Mouse (Mus musculus) MEL (cell line): ENCODE results near the gene Rasgef1b. TPM values are rescaled to one million over a fixed set of nuclear protein-coding genes. Genes with fewer than 3 reads are reported as not detected.

Experiments used
- DNase-seq: peaks from one replicate; pipeline ENCODE4 v3.0.0; 2011; ENCODE audit warnings: low read depth, low spot score
- H3K27ac ChIP-seq: 2 replicates; pipeline ENCODE4 v1.5.1; 2012; ENCODE audit warnings: low read depth, mild to moderate bottlenecking, control low read depth, low read length, moderate library complexity; ENCODE audit not compliant: control insufficient read depth
- H3K27me3 ChIP-seq, 2 experiments: fragments of 150-350 bp in 1 of 2; sonication (generic) in 1 of 2; 2 replicates each; pipeline ENCODE4 v1.6.1; 2012; ENCODE audit warnings: low read length in 2 of 2, mild to moderate bottlenecking in 2 of 2, improper control_type of control experiment in 1 of 2, moderate library complexity in 1 of 2; ENCODE audit not compliant: insufficient read depth in 2 of 2, control insufficient read depth in 1 of 2
- H3K36me3 ChIP-seq, 2 experiments: 2 replicates each; pipeline ENCODE4 v1.6.1; 2012 to 2014; ENCODE audit warnings: low read length in 2 of 2, improper control_type of control experiment in 1 of 2, inconsistent platforms in 1 of 2, mild to moderate bottlenecking in 1 of 2; ENCODE audit not compliant: insufficient read depth in 2 of 2, control insufficient read depth in 1 of 2
- H3K4me1 ChIP-seq, 2 experiments: fragments of 150-350 bp in 1 of 2; sonication (generic) in 1 of 2; 2 replicates each; pipeline ENCODE4 v1.6.1; 2012; ENCODE audit warnings: low read length in 2 of 2, improper control_type of control experiment in 1 of 2, mild to moderate bottlenecking in 1 of 2; ENCODE audit not compliant: insufficient read depth in 2 of 2, control insufficient read depth in 1 of 2
- H3K4me3 ChIP-seq, 2 experiments: fragments of 150-350 bp in 1 of 2; sonication (generic) in 1 of 2; 2 replicates each; pipeline ENCODE4 v1.5.1; 2012; ENCODE audit warnings: low read depth in 2 of 2, low read length in 2 of 2, mild to moderate bottlenecking in 2 of 2, moderate library complexity in 2 of 2, control low read depth in 1 of 2, improper control_type of control experiment in 1 of 2; ENCODE audit not compliant: control insufficient read depth in 1 of 2, insufficient read depth in 1 of 2
- H3K79me2 ChIP-seq: 2 replicates; pipeline ENCODE4 v1.6.1; 2012; ENCODE audit warnings: mild to moderate bottlenecking, low read length, moderate library complexity; ENCODE audit not compliant: control insufficient read depth, poor library complexity, insufficient read depth
- H3K9ac ChIP-seq: 2 replicates; pipeline ENCODE4 v1.6.1; 2012; ENCODE audit warnings: low read depth, mild to moderate bottlenecking, control low read depth, low read length, moderate library complexity; ENCODE audit not compliant: control insufficient read depth, poor library complexity, severe bottlenecking
- H3K9me3 ChIP-seq: fragments of 150-350 bp; sonication (generic); replicated peaks from 2 replicates; pipeline ENCODE4 v1.6.1; 2012; ENCODE audit warnings: mild to moderate bottlenecking, low read length, improper control_type of control experiment, moderate library complexity; ENCODE audit not compliant: insufficient read depth
- BHLHE40 ChIP-seq: IDR thresholded peaks from 2 replicates; pipeline ENCODE4 v1.6.1; 2012; ENCODE audit warnings: low read depth, mild to moderate bottlenecking, inconsistent platforms, low read length, improper control_type of control experiment, borderline replicate concordance
- CHD1 ChIP-seq: IDR thresholded peaks from 2 replicates; pipeline ENCODE4 v1.6.1; 2012; ENCODE audit warnings: low read depth, mild to moderate bottlenecking, inconsistent platforms, low read length, improper control_type of control experiment
- CHD2 ChIP-seq: IDR thresholded peaks from 2 replicates; pipeline ENCODE4 v1.6.1; 2011; ENCODE audit warnings: low read length, improper control_type of control experiment
- CTCF ChIP-seq, 3 experiments: IDR thresholded peaks in 2 of 3; conservative IDR thresholded peaks in 1 of 3; 2 replicates each; pipeline ENCODE4 v1.5.1; 2011 to 2012; ENCODE audit warnings: low read length in 3 of 3, low read depth in 2 of 3, mild to moderate bottlenecking in 2 of 3, improper control_type of control experiment in 1 of 3, inconsistent platforms in 1 of 3, mixed read lengths in 1 of 3, moderate library complexity in 1 of 3; ENCODE audit not compliant: control insufficient read depth in 1 of 3, insufficient read depth in 1 of 3, poor library complexity in 1 of 3, severe bottlenecking in 1 of 3
- E2F4 ChIP-seq: IDR thresholded peaks from 2 replicates; pipeline ENCODE4 v1.6.1; 2011; ENCODE audit warnings: low read depth, low read length, improper control_type of control experiment, borderline replicate concordance
- ELF1 ChIP-seq: IDR thresholded peaks from 2 replicates; pipeline ENCODE4 v1.6.1; 2014; ENCODE audit warnings: low read depth, mild to moderate bottlenecking, inconsistent platforms, low read length, improper control_type of control experiment, moderate library complexity
- GABPA ChIP-seq: IDR thresholded peaks from 2 replicates; pipeline ENCODE4 v1.6.1; 2012; ENCODE audit warnings: low read depth, mild to moderate bottlenecking, inconsistent platforms, low read length, improper control_type of control experiment, moderate library complexity
- GATA1 ChIP-seq: IDR thresholded peaks from 2 replicates; pipeline ENCODE4 v1.6.1; 2011; ENCODE audit warnings: low read depth, low read length, improper control_type of control experiment
- KAT2A ChIP-seq: conservative IDR thresholded peaks from 2 replicates; pipeline ENCODE4 v1.6.1; 2012; ENCODE audit warnings: low read depth, low read length, improper control_type of control experiment, inconsistent platforms
- MAFK ChIP-seq: IDR thresholded peaks from 2 replicates; pipeline ENCODE4 v1.6.1; 2011; ENCODE audit warnings: low read depth, mild to moderate bottlenecking, low read length, improper control_type of control experiment, borderline replicate concordance
- MXI1 ChIP-seq: IDR thresholded peaks from 2 replicates; pipeline ENCODE4 v1.6.1; 2011; ENCODE audit warnings: mild to moderate bottlenecking, low read depth, low read length, improper control_type of control experiment
- NELFE ChIP-seq: IDR thresholded peaks from 2 replicates; pipeline ENCODE4 v1.6.1; 2011; ENCODE audit warnings: low read depth, low read length, improper control_type of control experiment
- NRF1 ChIP-seq: IDR thresholded peaks from 2 replicates; pipeline ENCODE4 v1.6.1; 2014; ENCODE audit warnings: low read depth, mild to moderate bottlenecking, inconsistent platforms, low read length, improper control_type of control experiment, moderate library complexity; ENCODE audit not compliant: poor library complexity, insufficient read depth, severe bottlenecking
- POLR2A ChIP-seq, 2 experiments: IDR thresholded peaks; 2 replicates each; pipeline ENCODE4 v1.6.1; 2011 to 2012; ENCODE audit warnings: low read length in 2 of 2, mild to moderate bottlenecking in 2 of 2, control low read depth in 1 of 2, improper control_type of control experiment in 1 of 2, low read depth in 1 of 2, moderate library complexity in 1 of 2; ENCODE audit not compliant: control insufficient read depth in 1 of 2, insufficient read depth in 1 of 2, poor library complexity in 1 of 2
- POLR2AphosphoS2 ChIP-seq: IDR thresholded peaks from 2 replicates; pipeline ENCODE4 v1.6.1; 2011; ENCODE audit warnings: low read length, improper control_type of control experiment
- RAD21 ChIP-seq: IDR thresholded peaks from 2 replicates; pipeline ENCODE4 v1.6.1; 2011; ENCODE audit warnings: mild to moderate bottlenecking, low read depth, low read length, improper control_type of control experiment
- SIN3A ChIP-seq: IDR thresholded peaks from 2 replicates; pipeline ENCODE4 v1.6.1; 2012; ENCODE audit warnings: low read length, improper control_type of control experiment, inconsistent platforms
- SMC3 ChIP-seq: IDR thresholded peaks from 2 replicates; pipeline ENCODE4 v1.6.1; 2011; ENCODE audit warnings: low read depth, low read length, improper control_type of control experiment
- USF2 ChIP-seq, 2 experiments: IDR thresholded peaks; 2 replicates each; pipeline ENCODE4 v1.6.1; 2011 to 2012; ENCODE audit warnings: improper control_type of control experiment in 2 of 2, low read length in 2 of 2, borderline replicate concordance in 1 of 2, inconsistent platforms in 1 of 2, low read depth in 1 of 2, mild to moderate bottlenecking in 1 of 2; ENCODE audit not compliant: insufficient read depth in 1 of 2
- ZC3H11A ChIP-seq: IDR thresholded peaks from 2 replicates; pipeline ENCODE4 v1.6.1; 2012; ENCODE audit warnings: low read depth, mild to moderate bottlenecking, inconsistent platforms, low read length, improper control_type of control experiment
- ZKSCAN1 ChIP-seq: IDR thresholded peaks from 2 replicates; pipeline ENCODE4 v1.6.1; 2012; ENCODE audit warnings: low read depth, mild to moderate bottlenecking, inconsistent platforms, low read length, improper control_type of control experiment, moderate library complexity
- ZMIZ1 ChIP-seq: IDR thresholded peaks from 2 replicates; pipeline ENCODE4 v1.6.1; 2012; ENCODE audit warnings: low read depth, mild to moderate bottlenecking, inconsistent platforms, low read length, improper control_type of control experiment, moderate library complexity
- ZNF384 ChIP-seq: IDR thresholded peaks from 2 replicates; pipeline ENCODE4 v1.6.1; 2012; ENCODE audit warnings: low read depth, mild to moderate bottlenecking, inconsistent platforms, low read length, improper control_type of control experiment
- polyA plus RNA-seq, 2 experiments: library from polyadenylated mRNA; stranded (reverse) in 1 of 2; unstranded in 1 of 2; fragments of >175 nt in 1 of 2; fragments of >200 nt in 1 of 2; gene quantifications; 2 replicates each; pipeline versions ENCODE4 v1.2.1 to v1.2.4; 2012; ENCODE audit warnings: low replicate concordance in 2 of 2, low read depth in 1 of 2; ENCODE audit not compliant: insufficient read length in 2 of 2, insufficient read depth in 1 of 2, missing spikeins in 1 of 2
- total RNA-seq: library from RNA; depleted of rRNA; stranded (reverse); fragments of 300-350 nt; gene quantifications from 2 replicates; pipeline ENCODE4 v1.2.3, GENCODE M21; 2012

The Rasgef1b gene
- total and polyA plus RNA-seq, 3 experiments: not detected

DNA sequence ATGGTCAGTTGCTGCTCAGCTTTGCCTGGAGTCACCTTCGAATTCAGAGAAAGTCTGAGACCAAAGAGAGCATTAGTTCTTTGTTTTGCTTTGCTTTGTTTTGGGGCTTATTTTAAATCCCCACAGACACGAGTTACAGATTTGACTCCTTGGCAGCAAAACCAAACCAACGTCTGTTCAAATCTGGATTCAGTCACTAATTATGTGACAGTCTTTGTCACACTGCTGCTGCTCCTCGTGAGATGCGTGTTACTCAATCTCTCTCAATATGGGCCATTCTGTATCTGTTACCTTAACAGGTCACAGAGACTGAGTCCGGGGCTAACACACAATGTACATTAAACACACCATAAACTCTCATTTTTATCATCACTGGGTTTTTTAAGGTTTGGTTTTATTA lies 288.8 kb downstream of the Rasgef1b start:
- DNase-seq: no peak
- no peaks in the 10 kb centered on the region for H3K79me2 ChIP-seq
- no peaks in the 10 kb centered on the region for H3K27me3 ChIP-seq
- TF ChIP-seq CHD2 (no peak), CTCF (IDR thresholded peaks at IDR 0.05 in 2 of 3, conservative IDR thresholded peaks at IDR 0.05 in 1 of 3; ENCODE audit: control insufficient read depth in 1 of 3, insufficient read depth in 1 of 3, low read depth in 2 of 3, low read length in 3 of 3, poor library complexity in 1 of 3, severe bottlenecking in 1 of 3) (no peak), CHD1 (no peak), MAFK (no peak), POLR2A (IDR thresholded peaks at IDR 0.05; ENCODE audit: control insufficient read depth in 1 of 2, insufficient read depth in 1 of 2, low read depth in 1 of 2, low read length in 2 of 2, poor library complexity in 1 of 2) (no peak), NELFE (no peak), KAT2A (no peak), BHLHE40 (no peak), NRF1 (no peak), SMC3 (no peak), POLR2AphosphoS2 (no peak), MXI1 (no peak), ZMIZ1 (no peak), ELF1 (no peak), USF2 (IDR thresholded peaks at IDR 0.05; ENCODE audit: borderline replicate concordance in 1 of 2, insufficient read depth in 1 of 2, low read depth in 1 of 2, low read length in 2 of 2) (no peak), GABPA (no peak), E2F4 (no peak), ZKSCAN1 (no peak)
- H3K9ac ChIP-seq: no peak overlapping the region
- H3K9me3 ChIP-seq: no peaks in the 10 kb centered on the region
- H3K4me1 ChIP-seq: no peaks in the 10 kb centered on the region
- no peak overlapping the region for H3K4me3 ChIP-seq
- H3K27ac ChIP-seq: no peak overlapping the region
- no peaks in the 10 kb centered on the region for H3K36me3 ChIP-seq

DNA sequence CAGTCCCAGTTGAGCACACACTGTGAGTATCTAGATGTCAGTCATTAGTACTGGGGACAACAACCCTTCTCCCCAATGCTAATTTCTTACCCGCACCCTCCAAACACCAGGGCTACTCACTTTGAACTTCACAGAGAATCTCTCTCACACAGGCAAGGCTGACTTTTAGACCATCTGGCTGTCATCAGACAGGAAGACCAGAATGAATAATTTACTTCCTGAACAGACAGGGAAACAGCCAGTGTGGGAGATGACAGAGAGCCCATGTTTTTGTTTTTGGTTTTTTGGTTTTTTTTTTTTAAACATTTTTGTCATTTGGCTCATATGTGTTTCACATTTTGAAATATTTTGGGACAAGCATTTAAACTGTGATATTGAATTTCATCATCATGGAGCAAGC lies 290.3 kb downstream of the Rasgef1b start:
- H3K9me3 ChIP-seq: no peaks in the 10 kb centered on the region
- no peaks in the 10 kb centered on the region for H3K4me1 ChIP-seq

More for the DNA sequence above, 290.3 kb downstream of the Rasgef1b start:
- no peak overlapping the region for H3K27ac ChIP-seq
- TF ChIP-seq ZKSCAN1 (no peak), SIN3A (no peak), ZNF384 (no peak), RAD21 (no peak), ZC3H11A (no peak), GATA1 (no peak)
- no peaks in the 10 kb centered on the region for H3K79me2 ChIP-seq
- H3K36me3 ChIP-seq: no peaks in the 10 kb centered on the region
- H3K27me3 ChIP-seq: no peaks in the 10 kb centered on the region
- no peak for DNase-seq
- no peak overlapping the region for H3K4me3 ChIP-seq
- H3K9ac ChIP-seq: no peak overlapping the region
